Mouse (Mus musculus): Measurements from ENCODE around the gene Pdcd1. TPM values are rescaled to one million over a fixed set of nuclear protein-coding genes. Genes with fewer than 3 reads are reported as not detected.

Pdcd1 gene
- polyA plus RNA-seq (2014; fragmentation: Nextera tagmentation; extraction: Ambion mirVana), result not detected in 2 replicates

DNA sequence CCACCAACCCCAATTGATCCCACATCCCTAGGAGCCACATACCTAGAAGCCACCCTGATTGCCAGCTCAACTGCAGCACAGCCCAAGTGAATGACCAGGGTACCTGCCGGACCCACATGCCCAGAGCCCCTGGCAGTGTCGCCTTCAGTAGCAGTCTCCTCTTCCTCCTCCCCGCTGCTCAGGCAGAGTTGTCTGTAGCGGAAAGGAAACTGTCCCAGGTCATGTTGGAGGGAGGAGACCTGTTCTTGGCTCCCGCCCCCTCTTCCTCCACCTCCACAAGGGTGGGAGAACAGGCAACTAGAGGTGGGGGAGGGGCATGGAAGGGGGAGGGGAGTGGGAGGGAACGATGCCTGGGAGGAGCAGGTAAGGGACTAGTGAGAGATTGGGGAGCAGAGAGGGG lies at the start of gene Pdcd1:
TSS of gene Pdcd1 (minus strand) at position 181 of the 400 bp plus-strand sequence.
- H3K27me3 ChIP-seq (replicated peaks; ENCODE audit: control insufficient read depth, insufficient read depth, low read length), result no peaks in the 10 kb centered on the region
- ATAC-seq (replicated peaks; ENCODE audit: low FRiP score) (no peak), DNase-seq (ENCODE audit: low spot score) (no peak)
- 44% methylated on average over 6 of the region's 6 CpGs for WGBS
- no peak within 1 kb of the TSS for H3K27ac ChIP-seq (ENCODE audit: low read depth, low read length)
- no peaks in the 10 kb centered on the region for H3K9me3 ChIP-seq (ENCODE audit: control insufficient read depth, low read length)
- no peak within 1 kb of the TSS for H3K4me2 ChIP-seq
- no peaks in the 10 kb centered on the region for H3K4me1 ChIP-seq (replicated peaks; ENCODE audit: control insufficient read depth, insufficient read depth, low read length)
- H3K9ac ChIP-seq (ENCODE audit: low read depth, low read length), result no peak within 1 kb of the TSS
- H3K36me3 ChIP-seq (ENCODE audit: control insufficient read depth, insufficient read depth, low read length), result no peaks in the 10 kb centered on the region
- H3K4me3 ChIP-seq (ENCODE audit: low read depth, low read length), result no peak within 1 kb of the TSS

- ATAC-seq (replicated peaks; ENCODE audit: low FRiP score) (no peak), DNase-seq (ENCODE audit: low spot score) (no peak)
- H3K9ac ChIP-seq (ENCODE audit: low read depth, low read length), result no peak overlapping the region
- no peaks in the 10 kb centered on the region for H3K27me3 ChIP-seq (replicated peaks; ENCODE audit: control insufficient read depth, insufficient read depth, low read length)
- 68% methylated on average over 1 of the region's 1 CpGs for WGBS
- no peak overlapping the region for H3K4me3 ChIP-seq (ENCODE audit: low read depth, low read length)
- no peaks in the 10 kb centered on the region for H3K4me1 ChIP-seq (replicated peaks; ENCODE audit: control insufficient read depth, insufficient read depth, low read length)
- H3K4me2 ChIP-seq, result no peak overlapping the region
- no peaks in the 10 kb centered on the region for H3K9me3 ChIP-seq (ENCODE audit: control insufficient read depth, low read length)
- no peak overlapping the region for H3K27ac ChIP-seq (ENCODE audit: low read depth, low read length)
- no peaks in the 10 kb centered on the region for H3K36me3 ChIP-seq (ENCODE audit: control insufficient read depth, insufficient read depth, low read length)
Measured at GRCm38 (mm10) chr1:94091788-94092187, 39.4 kb upstream of the Pdcd1 start.

DNA sequence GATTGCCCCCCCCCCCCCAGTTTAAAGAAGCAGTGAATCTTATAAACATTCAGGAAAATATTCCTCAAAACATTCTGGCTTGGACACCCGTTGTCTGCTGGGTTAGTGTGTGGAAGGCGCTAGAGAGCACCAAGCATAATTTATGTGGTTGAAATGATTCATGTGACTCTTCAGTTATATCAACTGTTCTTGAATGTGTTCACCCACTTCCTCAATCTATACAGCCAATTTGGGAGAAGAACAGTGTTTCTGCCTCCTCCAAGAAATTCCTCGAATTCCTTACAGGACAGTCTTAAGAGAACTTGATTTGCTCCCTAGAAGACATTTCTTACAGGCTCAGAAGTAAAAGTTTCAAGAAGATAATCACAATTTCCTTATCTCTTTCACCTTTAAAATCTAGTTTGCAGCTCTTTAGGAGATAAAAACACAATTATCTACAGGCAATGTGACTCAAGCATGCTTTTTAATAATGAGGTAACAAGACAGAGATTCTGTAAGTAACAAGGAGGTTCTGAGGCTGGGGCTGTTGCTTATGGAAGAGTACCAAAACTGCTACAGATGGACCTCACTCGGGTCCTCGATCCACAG lies 34.1 kb upstream of the Pdcd1 start:
- no peak overlapping the region for H3K4me2 ChIP-seq
- no peaks in the 10 kb centered on the region for H3K9me3 ChIP-seq (ENCODE audit: control insufficient read depth, low read length)
- no peaks in the 10 kb centered on the region for H3K36me3 ChIP-seq (ENCODE audit: control insufficient read depth, insufficient read depth, low read length)
- ATAC-seq (replicated peaks; ENCODE audit: low FRiP score) (no peak), DNase-seq (ENCODE audit: low spot score) (no peak)
- WGBS, result 69% methylated on average over 5 of the region's 5 CpGs
- H3K27ac ChIP-seq (ENCODE audit: low read depth, low read length), result no peak overlapping the region
- no peaks in the 10 kb centered on the region for H3K4me1 ChIP-seq (replicated peaks; ENCODE audit: control insufficient read depth, insufficient read depth, low read length)
- no peak overlapping the region for H3K9ac ChIP-seq (ENCODE audit: low read depth, low read length)
- H3K4me3 ChIP-seq (ENCODE audit: low read depth, low read length), result no peak overlapping the region
- no peaks in the 10 kb centered on the region for H3K27me3 ChIP-seq (replicated peaks; ENCODE audit: control insufficient read depth, insufficient read depth, low read length)

DNA sequence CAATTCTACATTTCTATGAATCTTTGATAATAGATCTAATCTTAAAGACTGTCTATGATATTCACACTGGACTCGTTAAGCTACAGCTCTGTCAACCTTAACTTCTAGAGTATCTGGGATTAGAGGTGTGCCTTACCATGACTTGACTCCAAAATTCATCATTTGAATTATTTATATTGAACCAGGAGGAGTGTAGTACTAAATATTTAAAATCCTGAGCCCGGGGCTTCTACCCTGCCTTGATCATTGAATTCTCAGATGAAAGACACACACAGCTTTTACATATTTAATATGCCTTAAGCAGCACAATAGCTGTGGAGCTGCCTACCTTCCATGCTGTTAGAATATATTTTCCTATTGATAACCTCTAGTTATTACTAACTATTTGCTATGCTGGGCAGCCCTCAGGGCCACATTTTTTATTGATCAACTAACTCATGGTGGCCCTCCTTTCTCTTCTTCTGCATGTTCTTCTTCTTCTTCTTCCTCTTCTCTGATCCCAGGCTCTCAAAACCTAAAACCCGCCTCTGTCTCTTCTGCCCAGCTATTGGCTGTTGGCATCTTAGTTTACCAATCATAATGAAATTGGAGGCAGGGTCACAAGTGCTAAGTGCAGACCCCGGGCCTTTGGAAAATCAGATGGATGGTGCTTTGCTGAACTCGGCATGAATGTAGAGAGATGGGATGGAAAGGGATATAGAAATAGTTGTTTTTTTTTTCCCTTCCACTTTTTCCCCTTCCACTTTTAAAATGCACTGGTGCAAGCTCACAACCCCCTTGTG lies 33.2 kb upstream of the Pdcd1 start:
- DNase-seq (ENCODE audit: low spot score), result no peak
- Histone ChIP-seq H3K4me3 (ENCODE audit: low read depth, low read length) (no peak overlapping the region), H3K4me1 (replicated peaks; ENCODE audit: control insufficient read depth, insufficient read depth, low read length) (no peaks in the 10 kb centered on the region), H3K4me2 (no peak overlapping the region), H3K27ac (ENCODE audit: low read depth, low read length) (no peak overlapping the region), H3K9me3 (ENCODE audit: control insufficient read depth, low read length) (no peaks in the 10 kb centered on the region), H3K27me3 (replicated peaks; ENCODE audit: control insufficient read depth, insufficient read depth, low read length) (no peaks in the 10 kb centered on the region), H3K36me3 (ENCODE audit: control insufficient read depth, insufficient read depth, low read length) (no peaks in the 10 kb centered on the region), H3K9ac (ENCODE audit: low read depth, low read length) (no peak overlapping the region)
- 77% methylated on average over 5 of the region's 5 CpGs for WGBS
- ATAC-seq (replicated peaks; ENCODE audit: low FRiP score), result no peak

- 87% methylated on average over 6 of the region's 6 CpGs for WGBS
- ATAC-seq (replicated peaks; ENCODE audit: low FRiP score), result no peak
- no peak for DNase-seq (ENCODE audit: low spot score)
Measured at GRCm38 (mm10) chr1:94081761-94082160, 29.4 kb upstream of the Pdcd1 start.

GRCm38 (mm10) chr1:94081191-94081590 lies 28.8 kb upstream of the Pdcd1 start:
- Histone ChIP-seq H3K27me3 (replicated peaks; ENCODE audit: control insufficient read depth, insufficient read depth, low read length) (peaks cover 9% of the 10 kb centered on the region), H3K9me3 (ENCODE audit: control insufficient read depth, low read length) (no peaks in the 10 kb centered on the region), H3K9ac (ENCODE audit: low read depth, low read length) (no peak overlapping the region), H3K4me1 (replicated peaks; ENCODE audit: control insufficient read depth, insufficient read depth, low read length) (no peaks in the 10 kb centered on the region), H3K4me3 (ENCODE audit: low read depth, low read length) (no peak overlapping the region), H3K4me2 (peak overlapping the region; percentile 35; the same call in 1 of the 2 replicates), H3K27ac (ENCODE audit: low read depth, low read length) (no peak overlapping the region), H3K36me3 (ENCODE audit: control insufficient read depth, insufficient read depth, low read length) (no peaks in the 10 kb centered on the region)
- no peak for ATAC-seq (replicated peaks; ENCODE audit: low FRiP score)
- no peak for DNase-seq (ENCODE audit: low spot score)
- 45% methylated on average over 11 of the region's 11 CpGs for WGBS

More at GRCm38 (mm10) chr1:94081761-94082160, 29.4 kb upstream of the Pdcd1 start:
- Histone ChIP-seq H3K4me2 (no peak overlapping the region), H3K36me3 (ENCODE audit: control insufficient read depth, insufficient read depth, low read length) (no peaks in the 10 kb centered on the region), H3K9ac (ENCODE audit: low read depth, low read length) (no peak overlapping the region), H3K27me3 (replicated peaks; ENCODE audit: control insufficient read depth, insufficient read depth, low read length) (peaks cover 9% of the 10 kb centered on the region), H3K4me1 (replicated peaks; ENCODE audit: control insufficient read depth, insufficient read depth, low read length) (no peaks in the 10 kb centered on the region), H3K9me3 (ENCODE audit: control insufficient read depth, low read length) (no peaks in the 10 kb centered on the region), H3K4me3 (ENCODE audit: low read depth, low read length) (no peak overlapping the region), H3K27ac (ENCODE audit: low read depth, low read length) (no peak overlapping the region)

DNA sequence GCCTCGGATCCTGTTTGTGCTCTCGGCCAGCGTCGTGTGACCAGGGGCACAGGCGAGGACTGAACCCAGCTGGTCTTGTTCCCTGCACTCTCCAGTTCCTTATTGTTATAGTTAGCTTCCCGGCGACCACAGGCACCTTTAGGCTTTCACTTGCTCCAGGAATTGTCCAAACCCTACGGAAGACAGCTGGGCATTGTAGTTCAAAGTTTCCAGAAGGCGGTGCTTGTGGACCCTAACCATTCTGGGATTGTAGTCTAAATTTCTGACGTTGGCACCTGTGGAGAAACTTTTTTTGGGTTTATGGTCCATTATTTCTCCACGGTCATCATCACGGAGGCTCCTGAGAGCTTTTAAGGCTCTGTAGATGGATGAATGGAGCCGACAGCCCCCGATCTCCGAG lies 28.4 kb upstream of the Pdcd1 start:
- no peak overlapping the region for H3K9ac ChIP-seq (ENCODE audit: low read depth, low read length)
- H3K4me1 ChIP-seq (replicated peaks; ENCODE audit: control insufficient read depth, insufficient read depth, low read length), result no peaks in the 10 kb centered on the region
- 35% methylated on average over 15 of the region's 15 CpGs for WGBS
- peaks cover 9% of the 10 kb centered on the region for H3K27me3 ChIP-seq (replicated peaks; ENCODE audit: control insufficient read depth, insufficient read depth, low read length)
- DNase-seq (ENCODE audit: low spot score), result no peak
- no peak for ATAC-seq (replicated peaks; ENCODE audit: low FRiP score)
- no peaks in the 10 kb centered on the region for H3K36me3 ChIP-seq (ENCODE audit: control insufficient read depth, insufficient read depth, low read length)
- H3K9me3 ChIP-seq (ENCODE audit: control insufficient read depth, low read length), result no peaks in the 10 kb centered on the region
- H3K4me3 ChIP-seq (ENCODE audit: low read depth, low read length), result no peak overlapping the region
- H3K4me2 ChIP-seq, result peak overlapping the region; percentile 35; the same call in 1 of the 2 replicates
- no peak overlapping the region for H3K27ac ChIP-seq (ENCODE audit: low read depth, low read length)

DNA sequence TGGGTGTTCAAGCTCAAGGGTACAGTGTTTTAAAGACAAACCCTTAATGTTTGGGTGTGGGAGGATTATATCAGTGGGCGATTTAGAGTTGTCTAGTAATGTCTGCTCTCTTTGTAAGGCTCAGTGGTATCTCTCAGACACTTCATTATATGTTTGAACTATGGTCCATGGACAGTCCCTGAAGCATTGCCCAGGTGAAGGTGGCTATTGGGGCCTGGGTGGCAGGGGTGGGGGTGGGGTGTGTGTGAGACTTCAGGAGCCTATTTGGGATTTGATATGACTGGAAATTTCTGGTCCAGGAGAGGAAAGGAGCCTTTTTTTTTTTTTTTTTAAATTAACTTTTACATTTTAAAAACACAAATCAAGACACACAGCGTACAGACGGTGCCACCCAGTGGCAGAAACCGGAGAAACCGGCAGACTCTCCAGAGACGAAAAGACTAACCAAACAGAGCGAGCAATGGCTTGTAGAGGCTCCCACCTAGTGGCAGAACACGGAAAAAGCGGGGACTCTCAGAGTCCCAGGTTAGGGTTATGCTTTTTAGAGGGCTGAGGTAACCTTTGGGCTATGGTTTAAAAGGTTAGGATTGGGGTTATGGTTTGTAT lies 26.6 kb upstream of the Pdcd1 start:
- peaks cover 9% of the 10 kb centered on the region for H3K27me3 ChIP-seq (replicated peaks; ENCODE audit: control insufficient read depth, insufficient read depth, low read length)
- H3K9me3 ChIP-seq (ENCODE audit: control insufficient read depth, low read length), result no peaks in the 10 kb centered on the region
- ATAC-seq (replicated peaks; ENCODE audit: low FRiP score), result peak; percentile 76
- no peaks in the 10 kb centered on the region for H3K36me3 ChIP-seq (ENCODE audit: control insufficient read depth, insufficient read depth, low read length)
- no peak overlapping the region for H3K4me3 ChIP-seq (ENCODE audit: low read depth, low read length)
- 3% methylated on average over 9 of the region's 9 CpGs for WGBS
- H3K27ac ChIP-seq (ENCODE audit: low read depth, low read length), result no peak overlapping the region
- H3K9ac ChIP-seq (ENCODE audit: low read depth, low read length), result no peak overlapping the region
- no peaks in the 10 kb centered on the region for H3K4me1 ChIP-seq (replicated peaks; ENCODE audit: control insufficient read depth, insufficient read depth, low read length)
- H3K4me2 ChIP-seq, result no peak overlapping the region
- DNase-seq (ENCODE audit: low spot score), result peak; percentile 56
